Mouse (Mus musculus): ENCODE measurements around the gene Ranbp10. TPM values are rescaled to one million over a fixed set of nuclear protein-coding genes. Genes with fewer than 3 reads are reported as not detected.

Gene Ranbp10
- polyA plus RNA-seq, 1 experiment: 15.6 TPM

- Histone ChIP-seq H3K79me2 (ENCODE audit: control insufficient read depth, insufficient read depth) (peaks cover 58% of the 10 kb centered on the region), H3K4me3 (no peak overlapping the region), H3K4me2 (ENCODE audit: low read depth) (no peak overlapping the region), H3K36me3 (ENCODE audit: control insufficient read depth, insufficient read depth) (no peaks in the 10 kb centered on the region), H3ac (ENCODE audit: control insufficient read depth, insufficient read length) (no peak overlapping the region), H3K27me3 (ENCODE audit: control insufficient read depth, insufficient read depth, insufficient read length) (no peaks in the 10 kb centered on the region)
- no peak for TF ChIP-seq POLR2AphosphoS2 (IDR thresholded peaks at IDR 0.05; ENCODE audit: insufficient read length, low read depth)
- TF ChIP-seq MYOD1 (IDR thresholded peaks at IDR 0.05; ENCODE audit: control insufficient read depth in 1 of 3, insufficient read length in 2 of 3, low read depth in 2 of 3): peak in 1 of 3 experiments; percentile 16
- TF ChIP-seq POLR2A (IDR thresholded peaks at IDR 0.05; ENCODE audit: insufficient read length, low read depth): no peak
- no peak for TF ChIP-seq SRF (IDR thresholded peaks at IDR 0.05; ENCODE audit: control insufficient read depth, insufficient read length, low read depth)
- TF ChIP-seq TCF3 (IDR thresholded peaks at IDR 0.05; ENCODE audit: insufficient read length, low read depth): no peak
These were observed 15.6 kb downstream of the Ranbp10 start for GRCm38 (mm10) chr8:105811543-105811942.

GRCm38 (mm10) chr8:105811061-105811460, 16.1 kb downstream of the Ranbp10 start:
- Histone ChIP-seq H3K27me3 (ENCODE audit: control insufficient read depth, insufficient read depth, insufficient read length) (no peaks in the 10 kb centered on the region), H3ac (ENCODE audit: control insufficient read depth, insufficient read length) (no peak overlapping the region), H3K4me2 (ENCODE audit: low read depth) (no peak overlapping the region), H3K36me3 (ENCODE audit: control insufficient read depth, insufficient read depth) (no peaks in the 10 kb centered on the region), H3K4me3 (no peak overlapping the region), H3K79me2 (ENCODE audit: control insufficient read depth, insufficient read depth) (peaks cover 57% of the 10 kb centered on the region)
- TF ChIP-seq CEBPB (IDR thresholded peaks at IDR 0.05; ENCODE audit: insufficient read depth, poor library complexity, severe bottlenecking): no peak
- no peak for TF ChIP-seq USF1 (IDR thresholded peaks at IDR 0.05; ENCODE audit: low read depth)
- no peak for TF ChIP-seq SRF (IDR thresholded peaks at IDR 0.05; ENCODE audit: control insufficient read depth, insufficient read length, low read depth)
- TF ChIP-seq MAX (IDR thresholded peaks at IDR 0.05; ENCODE audit: low read depth): no peak
- TF ChIP-seq E2F4 (IDR thresholded peaks at IDR 0.05; ENCODE audit: insufficient read depth): no peak
- no peak for TF ChIP-seq POLR2A (IDR thresholded peaks at IDR 0.05; ENCODE audit: insufficient read length, low read depth)
- no peak for TF ChIP-seq TCF12 (IDR thresholded peaks at IDR 0.05; ENCODE audit: insufficient read depth, poor library complexity, severe bottlenecking)
- TF ChIP-seq REST (IDR thresholded peaks at IDR 0.05; ENCODE audit: insufficient read depth, insufficient read length): no peak
- no peak for TF ChIP-seq POLR2AphosphoS2 (IDR thresholded peaks at IDR 0.05; ENCODE audit: insufficient read length, low read depth)
- TF ChIP-seq MYOG (IDR thresholded peaks at IDR 0.05; ENCODE audit: control insufficient read depth in 1 of 3, insufficient read depth in 1 of 3, insufficient read length in 2 of 3, low read depth in 2 of 3): no peak
- TF ChIP-seq MYOD1 (IDR thresholded peaks at IDR 0.05; ENCODE audit: control insufficient read depth in 1 of 3, insufficient read length in 2 of 3, low read depth in 2 of 3): no peak
- no peak for TF ChIP-seq TCF3 (IDR thresholded peaks at IDR 0.05; ENCODE audit: insufficient read length, low read depth)

- H3K4me3 ChIP-seq: no peak overlapping the region
- no peaks in the 10 kb centered on the region for H3K27me3 ChIP-seq (ENCODE audit: control insufficient read depth, insufficient read depth, insufficient read length)
- H3ac ChIP-seq (ENCODE audit: control insufficient read depth, insufficient read length): no peak overlapping the region
- peaks cover 52% of the 10 kb centered on the region for H3K79me2 ChIP-seq (ENCODE audit: control insufficient read depth, insufficient read depth)
- TF ChIP-seq USF1 (IDR thresholded peaks at IDR 0.05; ENCODE audit: low read depth): no peak
- no peak for TF ChIP-seq TCF3 (IDR thresholded peaks at IDR 0.05; ENCODE audit: insufficient read length, low read depth)
- TF ChIP-seq REST (IDR thresholded peaks at IDR 0.05; ENCODE audit: insufficient read depth, insufficient read length): no peak
- no peak for TF ChIP-seq MYOD1 (IDR thresholded peaks at IDR 0.05; ENCODE audit: control insufficient read depth in 1 of 3, insufficient read length in 2 of 3, low read depth in 2 of 3)
- peaks cover 1% of the 10 kb centered on the region for H3K36me3 ChIP-seq (ENCODE audit: control insufficient read depth, insufficient read depth)
- no peak overlapping the region for H3K4me2 ChIP-seq (ENCODE audit: low read depth)
These were observed 16.8 kb downstream of the Ranbp10 start for GRCm38 (mm10) chr8:105810245-105810786.

GRCm38 (mm10) chr8:105808480-105808879, 18.7 kb downstream of the Ranbp10 start:
- Histone ChIP-seq H3K27me3 (ENCODE audit: control insufficient read depth, insufficient read depth, insufficient read length) (no peaks in the 10 kb centered on the region), H3K79me2 (ENCODE audit: control insufficient read depth, insufficient read depth) (peaks cover 40% of the 10 kb centered on the region), H3ac (ENCODE audit: control insufficient read depth, insufficient read length) (no peak overlapping the region), H3K4me3 (no peak overlapping the region), H3K4me2 (ENCODE audit: low read depth) (no peak overlapping the region), H3K36me3 (ENCODE audit: control insufficient read depth, insufficient read depth) (peaks cover 6% of the 10 kb centered on the region)
- TF ChIP-seq USF1 (IDR thresholded peaks at IDR 0.05; ENCODE audit: low read depth): no peak
- TF ChIP-seq TCF3 (IDR thresholded peaks at IDR 0.05; ENCODE audit: insufficient read length, low read depth): no peak
- no peak for TF ChIP-seq REST (IDR thresholded peaks at IDR 0.05; ENCODE audit: insufficient read depth, insufficient read length)
- no peak for TF ChIP-seq MYOD1 (IDR thresholded peaks at IDR 0.05; ENCODE audit: control insufficient read depth in 1 of 3, insufficient read length in 2 of 3, low read depth in 2 of 3)
- TF ChIP-seq E2F4 (IDR thresholded peaks at IDR 0.05; ENCODE audit: insufficient read depth): no peak
- TF ChIP-seq POLR2AphosphoS2 (IDR thresholded peaks at IDR 0.05; ENCODE audit: insufficient read length, low read depth): no peak
- TF ChIP-seq MAX (IDR thresholded peaks at IDR 0.05; ENCODE audit: low read depth): no peak
- no peak for TF ChIP-seq MYOG (IDR thresholded peaks at IDR 0.05; ENCODE audit: control insufficient read depth in 1 of 3, insufficient read depth in 1 of 3, insufficient read length in 2 of 3, low read depth in 2 of 3)
- no peak for TF ChIP-seq TCF12 (IDR thresholded peaks at IDR 0.05; ENCODE audit: insufficient read depth, poor library complexity, severe bottlenecking)
- no peak for TF ChIP-seq SRF (IDR thresholded peaks at IDR 0.05; ENCODE audit: control insufficient read depth, insufficient read length, low read depth)
- no peak for TF ChIP-seq CEBPB (IDR thresholded peaks at IDR 0.05; ENCODE audit: insufficient read depth, poor library complexity, severe bottlenecking)
- no peak for TF ChIP-seq POLR2A (IDR thresholded peaks at IDR 0.05; ENCODE audit: insufficient read length, low read depth)

GRCm38 (mm10) chr8:105807766-105808165, 19.4 kb downstream of the Ranbp10 start:
- H3ac ChIP-seq (ENCODE audit: control insufficient read depth, insufficient read length): no peak overlapping the region
- H3K36me3 ChIP-seq (ENCODE audit: control insufficient read depth, insufficient read depth): peaks cover 6% of the 10 kb centered on the region
- H3K27me3 ChIP-seq (ENCODE audit: control insufficient read depth, insufficient read depth, insufficient read length): no peaks in the 10 kb centered on the region
- H3K79me2 ChIP-seq (ENCODE audit: control insufficient read depth, insufficient read depth): peaks cover 42% of the 10 kb centered on the region
- no peak overlapping the region for H3K4me3 ChIP-seq
- TF ChIP-seq MAX (IDR thresholded peaks at IDR 0.05; ENCODE audit: low read depth) (no peak), SRF (IDR thresholded peaks at IDR 0.05; ENCODE audit: control insufficient read depth, insufficient read length, low read depth) (no peak), POLR2AphosphoS2 (IDR thresholded peaks at IDR 0.05; ENCODE audit: insufficient read length, low read depth) (no peak), E2F4 (IDR thresholded peaks at IDR 0.05; ENCODE audit: insufficient read depth) (no peak), MYOD1 (IDR thresholded peaks at IDR 0.05; ENCODE audit: control insufficient read depth in 1 of 3, insufficient read length in 2 of 3, low read depth in 2 of 3) (no peak), USF1 (IDR thresholded peaks at IDR 0.05; ENCODE audit: low read depth) (no peak), REST (IDR thresholded peaks at IDR 0.05; ENCODE audit: insufficient read depth, insufficient read length) (no peak), CEBPB (IDR thresholded peaks at IDR 0.05; ENCODE audit: insufficient read depth, poor library complexity, severe bottlenecking) (no peak), POLR2A (IDR thresholded peaks at IDR 0.05; ENCODE audit: insufficient read length, low read depth) (no peak), TCF12 (IDR thresholded peaks at IDR 0.05; ENCODE audit: insufficient read depth, poor library complexity, severe bottlenecking) (no peak), TCF3 (IDR thresholded peaks at IDR 0.05; ENCODE audit: insufficient read length, low read depth) (no peak), MYOG (IDR thresholded peaks at IDR 0.05; ENCODE audit: control insufficient read depth in 1 of 3, insufficient read depth in 1 of 3, insufficient read length in 2 of 3, low read depth in 2 of 3) (no peak)
- H3K4me2 ChIP-seq (ENCODE audit: low read depth): peak overlapping the region; percentile 15

All from myocyte (in vitro differentiated cells).